Mouse (Mus musculus): ENCODE results near the gene Olfr463. TPM values are rescaled to one million over a fixed set of nuclear protein-coding genes. Genes with fewer than 3 reads are reported as not detected.
A peak's percentile ranks its signal among the peaks of the same experiment; 100 is the strongest.
"Not testable (repeated sequence)": the region's sequence is repeated elsewhere in the genome, so short reads cannot be mapped to it uniquely, and the experiment has no call there.

The Olfr463 gene
- polyA plus RNA-seq, 1 experiment from 2014 or later, result not detected

GRCm38 (mm10) chr11:87875436-87875835 is 21.8 kb downstream of the Olfr463 start, which contains the start of gene Epx:
TSS of gene Epx (minus strand) at chr11:87875536.
- no peaks in the 10 kb centered on the region for H3K27me3 ChIP-seq
- no peaks in the 10 kb centered on the region for H3K9me3 ChIP-seq
- ATAC-seq (ENCODE audit: low FRiP score, low read depth), result no peak
- WGBS, result 87% methylated on average over 6 of the region's 6 CpGs
- no peak within 1 kb of the TSS for H3K4me3 ChIP-seq
- H3K4me1 ChIP-seq, result no peaks in the 10 kb centered on the region
- H3K27ac ChIP-seq (replicated peaks), result no peak within 1 kb of the TSS
- no peak within 1 kb of the TSS for H3K9ac ChIP-seq (replicated peaks)
- H3K4me2 ChIP-seq (replicated peaks), result no peak within 1 kb of the TSS
- no peaks in the 10 kb centered on the region for H3K36me3 ChIP-seq

DNA sequence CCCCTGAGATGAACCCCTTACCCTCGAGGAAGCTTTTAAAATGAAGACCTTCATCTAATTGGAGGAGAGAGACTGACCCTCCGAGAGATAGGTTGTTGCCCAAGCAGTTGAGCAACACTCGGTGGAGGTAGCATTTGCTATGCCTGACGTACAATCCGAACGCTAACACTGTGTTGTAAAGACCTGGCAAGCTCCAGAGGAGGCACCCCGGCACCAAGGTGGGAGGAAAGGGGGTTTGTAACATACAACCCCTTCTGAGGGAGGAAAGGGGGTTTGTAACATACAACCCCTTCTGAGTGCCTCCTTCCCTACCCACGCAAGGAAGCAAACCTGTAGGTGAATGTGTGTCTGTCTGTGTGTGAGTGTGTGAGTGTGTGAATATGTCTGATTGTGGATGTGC is 25.4 kb downstream of the Olfr463 start:
- no peaks in the 10 kb centered on the region for H3K4me1 ChIP-seq
- H3K9me3 ChIP-seq, result no peaks in the 10 kb centered on the region
- H3K4me2 ChIP-seq (replicated peaks), result no peak overlapping the region
- H3K27me3 ChIP-seq, result no peaks in the 10 kb centered on the region
- no peak overlapping the region for H3K27ac ChIP-seq (replicated peaks)
- no peak overlapping the region for H3K9ac ChIP-seq (replicated peaks)
- no peak for ATAC-seq (ENCODE audit: low FRiP score, low read depth)
- no peaks in the 10 kb centered on the region for H3K36me3 ChIP-seq
- WGBS, result 52% methylated on average over 8 of the region's 8 CpGs
- no peak overlapping the region for H3K4me3 ChIP-seq

- no peaks in the 10 kb centered on the region for H3K4me1 ChIP-seq
- 60% methylated on average over 2 of the region's 2 CpGs for WGBS
- no peak overlapping the region for H3K9ac ChIP-seq (replicated peaks)
- H3K36me3 ChIP-seq, result no peaks in the 10 kb centered on the region
- no peak for ATAC-seq (ENCODE audit: low FRiP score, low read depth)
- no peaks in the 10 kb centered on the region for H3K9me3 ChIP-seq
- H3K4me3 ChIP-seq, result no peak overlapping the region
- no peaks in the 10 kb centered on the region for H3K27me3 ChIP-seq
- no peak overlapping the region for H3K4me2 ChIP-seq (replicated peaks)
- no peak overlapping the region for H3K27ac ChIP-seq (replicated peaks)
Observed at GRCm38 (mm10) chr11:87870096-87870495, 27.1 kb downstream of the Olfr463 start.

- peaks cover 11% of the 10 kb centered on the region for H3K36me3 ChIP-seq
- H3K4me1 ChIP-seq; H3K27me3 ChIP-seq; H3K27ac ChIP-seq (replicated peaks); H3K9me3 ChIP-seq; H3K4me2 ChIP-seq (replicated peaks); H3K4me3 ChIP-seq; ATAC-seq (ENCODE audit: low FRiP score, low read depth); H3K9ac ChIP-seq (replicated peaks): not testable (repeated sequence)
- WGBS, result 83% methylated on average over 1 of the region's 2 CpGs
Observed at GRCm38 (mm10) chr11:87866891-87867290, 30.3 kb downstream of the Olfr463 start.

- Histone ChIP-seq H3K4me1 (no peaks in the 10 kb centered on the region), H3K4me3 (no peak overlapping the region), H3K9me3 (no peaks in the 10 kb centered on the region), H3K27me3 (no peaks in the 10 kb centered on the region), H3K9ac (replicated peaks) (no peak overlapping the region), H3K27ac (replicated peaks) (no peak overlapping the region), H3K36me3 (peaks cover 24% of the 10 kb centered on the region), H3K4me2 (replicated peaks) (no peak overlapping the region)
- 91% methylated on average over 13 of the region's 13 CpGs for WGBS
- no peak for ATAC-seq (ENCODE audit: low FRiP score, low read depth)
Observed at GRCm38 (mm10) chr11:87862805-87863204, 34.4 kb downstream of the Olfr463 start.

- Histone ChIP-seq H3K27ac (replicated peaks) (no peak overlapping the region), H3K4me3 (no peak overlapping the region), H3K9me3 (no peaks in the 10 kb centered on the region), H3K9ac (replicated peaks) (no peak overlapping the region), H3K4me2 (replicated peaks) (no peak overlapping the region), H3K36me3 (peaks cover 33% of the 10 kb centered on the region), H3K4me1 (no peaks in the 10 kb centered on the region), H3K27me3 (no peaks in the 10 kb centered on the region)
- WGBS, result 76% methylated on average over 9 of the region's 9 CpGs
- no peak for ATAC-seq (ENCODE audit: low FRiP score, low read depth)
Observed at GRCm38 (mm10) chr11:87860426-87860825, 36.8 kb downstream of the Olfr463 start.

GRCm38 (mm10) chr11:87859273-87859672 is 37.9 kb downstream of the Olfr463 start:
- H3K36me3 ChIP-seq, result peaks cover 33% of the 10 kb centered on the region
- WGBS, result 90% methylated on average over 11 of the region's 11 CpGs
- ATAC-seq (ENCODE audit: low FRiP score, low read depth), result no peak
- no peaks in the 10 kb centered on the region for H3K27me3 ChIP-seq
- no peak overlapping the region for H3K27ac ChIP-seq (replicated peaks)
- H3K4me2 ChIP-seq (replicated peaks), result no peak overlapping the region
- no peak overlapping the region for H3K4me3 ChIP-seq
- H3K9ac ChIP-seq (replicated peaks), result no peak overlapping the region
- no peaks in the 10 kb centered on the region for H3K4me1 ChIP-seq
- H3K9me3 ChIP-seq, result no peaks in the 10 kb centered on the region

- Histone ChIP-seq H3K9me3 (no peaks in the 10 kb centered on the region), H3K27ac (replicated peaks) (no peak overlapping the region), H3K4me2 (replicated peaks) (no peak overlapping the region), H3K4me3 (no peak overlapping the region), H3K4me1 (peaks cover 11% of the 10 kb centered on the region), H3K36me3 (peaks cover 18% of the 10 kb centered on the region), H3K9ac (replicated peaks) (no peak overlapping the region), H3K27me3 (no peaks in the 10 kb centered on the region)
- 95% methylated on average over 7 of the region's 7 CpGs for WGBS
- no peak for ATAC-seq (ENCODE audit: low FRiP score, low read depth)
Observed at GRCm38 (mm10) chr11:87854550-87854949, 42.6 kb downstream of the Olfr463 start.

DNA sequence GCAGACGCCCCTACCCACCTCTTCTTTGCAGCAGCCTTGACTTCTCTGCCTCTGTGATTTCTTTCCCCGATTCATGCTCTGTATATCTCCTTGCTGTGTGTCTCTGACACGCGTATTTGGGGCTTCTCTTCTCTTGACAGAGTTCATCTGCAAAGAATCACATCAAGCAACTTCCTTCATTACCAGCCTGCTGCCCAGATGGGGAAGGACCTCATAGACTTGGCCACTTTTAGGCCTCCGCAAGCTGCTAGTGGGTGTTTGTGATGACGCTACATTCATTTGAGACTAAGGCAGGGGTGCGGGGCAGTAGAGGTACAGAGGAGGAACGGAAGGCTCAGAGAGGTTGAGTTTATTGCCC is 43.6 kb downstream of the Olfr463 start:
- Histone ChIP-seq H3K4me1 (peaks cover 11% of the 10 kb centered on the region), H3K36me3 (peaks cover 17% of the 10 kb centered on the region), H3K9ac (replicated peaks) (peak overlapping the region; percentile 71), H3K9me3 (no peaks in the 10 kb centered on the region), H3K27me3 (no peaks in the 10 kb centered on the region), H3K4me3 (peak overlapping the region; percentile 66), H3K4me2 (replicated peaks) (peak overlapping the region; percentile 84), H3K27ac (replicated peaks) (peak overlapping the region; percentile 56)
- WGBS, result 37% methylated on average over 8 of the region's 8 CpGs
- no peak for ATAC-seq (ENCODE audit: low FRiP score, low read depth)

GRCm38 (mm10) chr11:87852690-87853596 is 44.2 kb downstream of the Olfr463 start, which contains the start of gene Mks1:
TSS of gene Mks1 (plus strand) at chr11:87853215.
- Histone ChIP-seq H3K36me3 (peaks cover 11% of the 10 kb centered on the region), H3K4me2 (replicated peaks) (peak within 1 kb of the TSS; percentile 84), H3K9me3 (no peaks in the 10 kb centered on the region), H3K27me3 (no peaks in the 10 kb centered on the region), H3K4me3 (peak within 1 kb of the TSS; percentile 66), H3K9ac (replicated peaks) (peak within 1 kb of the TSS; percentile 71), H3K4me1 (peaks cover 11% of the 10 kb centered on the region), H3K27ac (replicated peaks) (peak within 1 kb of the TSS; percentile 56)
- peak; percentile 92 for ATAC-seq (ENCODE audit: low FRiP score, low read depth)
- 4% methylated on average over 40 of the region's 40 CpGs for WGBS

DNA sequence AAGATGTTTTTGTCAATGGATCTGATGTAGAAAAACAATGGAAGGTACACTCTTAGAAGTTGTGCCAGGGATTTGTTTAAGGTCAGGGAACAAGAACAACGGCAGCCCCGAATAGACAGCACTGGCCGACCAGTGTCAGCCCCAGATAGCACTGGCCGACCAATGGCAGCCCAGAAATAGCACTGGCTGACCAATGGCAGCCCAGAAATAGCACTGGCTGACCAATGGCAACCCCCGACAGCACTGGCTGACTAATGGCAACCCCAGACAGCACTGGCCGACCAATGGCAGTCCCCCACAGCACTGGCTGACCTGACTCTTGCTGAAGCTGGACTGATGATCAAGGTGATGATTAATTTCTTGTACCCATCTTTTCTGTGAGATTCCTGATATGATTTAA is 49.3 kb downstream of the Olfr463 start:
- H3K27ac ChIP-seq (replicated peaks), result no peak overlapping the region
- H3K9ac ChIP-seq (replicated peaks), result no peak overlapping the region
- H3K4me1 ChIP-seq, result peaks cover 4% of the 10 kb centered on the region; the same call in 1 of the 2 replicates
- no peak for ATAC-seq (ENCODE audit: low FRiP score, low read depth)
- no peak overlapping the region for H3K4me2 ChIP-seq (replicated peaks)
- H3K36me3 ChIP-seq, result no peaks in the 10 kb centered on the region
- no peaks in the 10 kb centered on the region for H3K27me3 ChIP-seq
- 73% methylated on average over 6 of the region's 6 CpGs for WGBS
- no peak overlapping the region for H3K4me3 ChIP-seq
- H3K9me3 ChIP-seq, result no peaks in the 10 kb centered on the region

GRCm38 (mm10) chr11:87846968-87847600 is 50.1 kb downstream of the Olfr463 start:
- no peak overlapping the region for H3K9ac ChIP-seq (replicated peaks)
- H3K36me3 ChIP-seq, result no peaks in the 10 kb centered on the region
- H3K27me3 ChIP-seq, result no peaks in the 10 kb centered on the region
- no peak for ATAC-seq (ENCODE audit: low FRiP score, low read depth)
- H3K4me3 ChIP-seq, result no peak overlapping the region
- no peaks in the 10 kb centered on the region for H3K4me1 ChIP-seq
- no peaks in the 10 kb centered on the region for H3K9me3 ChIP-seq
- no peak overlapping the region for H3K27ac ChIP-seq (replicated peaks)
- H3K4me2 ChIP-seq (replicated peaks), result no peak overlapping the region
- 85% methylated on average over 12 of the region's 12 CpGs for WGBS
